Mouse (Mus musculus): ENCODE results near the gene Stard13.

GRCm38 (mm10) chr5:151213097-151213496 is 20.5 kb downstream of the Stard13 start:
- TF ChIP-seq POLR2A (IDR thresholded peaks at IDR 0.05; ENCODE audit: low read depth, low read length) (no peak), CTCF (IDR thresholded peaks at IDR 0.05; ENCODE audit: extremely low read depth, insufficient read depth, insufficient read length, insufficient replicate concordance) (no peak)
